Mouse (Mus musculus) midbrain, embryonic 10.5 days (tissue): ENCODE data around the gene Ssc5d. TPM values are rescaled to one million over a fixed set of nuclear protein-coding genes. Genes with fewer than 3 reads are reported as not detected.

ENCODE experiments used
- DNase-seq: peaks from one replicate; pipeline ENCODE4 v3.0.0-alpha.2; 2017; ENCODE audit warnings: low spot score
- H3K27ac ChIP-seq: fragments of 300-500 bp; sonication (generic); replicated peaks from 2 replicates; pipeline ENCODE4 v1.5.1; 2016; ENCODE audit warnings: mild to moderate bottlenecking
- H3K27me3 ChIP-seq: fragments of 300-500 bp; sonication (generic); 2 replicates; pipeline ENCODE4 v1.6.1; 2016; ENCODE audit warnings: low read depth, mild to moderate bottlenecking; ENCODE audit not compliant: poor library complexity, severe bottlenecking
- H3K36me3 ChIP-seq: fragments of 300-500 bp; sonication (generic); 2 replicates; pipeline ENCODE4 v1.6.1; 2016; ENCODE audit warnings: mild to moderate bottlenecking, moderate library complexity
- H3K4me1 ChIP-seq: fragments of 300-500 bp; sonication (generic); 2 replicates; pipeline ENCODE4 v1.6.1; 2016
- H3K4me3 ChIP-seq: fragments of 300-500 bp; sonication (generic); 2 replicates; pipeline ENCODE4 v1.5.1; 2016; ENCODE audit warnings: mild to moderate bottlenecking, moderate library complexity
- H3K9me3 ChIP-seq: fragments of 300-500 bp; sonication (generic); replicated peaks from 2 replicates; pipeline ENCODE4 v1.6.1; 2016; ENCODE audit warnings: mild to moderate bottlenecking
- WGBS: fragments of 180-500 bp; shearing (Covaris S2); methylation state at CpG from one replicate; pipeline ENCODE4 v1.1.7; 2016; 5-methylcytosine and 5-hydroxymethylcytosine counted together
- polyA plus RNA-seq: library from polyadenylated mRNA; unstranded; fragments of >200 nt; fragmentation: Nextera tagmentation; extraction: Ambion mirVana; gene quantifications from 2 replicates; pipeline ENCODE4 v1.2.1, GENCODE M21; 2016

Ssc5d gene
- polyA plus RNA-seq, 1 experiment from 2014 or later: 1.6 TPM

- no peak for DNase-seq
- Histone ChIP-seq H3K36me3 (no peaks in the 10 kb centered on the region), H3K9me3 (peaks cover 10% of the 10 kb centered on the region; the same call in 1 of the 2 replicates), H3K4me1 (peaks cover 19% of the 10 kb centered on the region), H3K4me3 (no peak overlapping the region), H3K27ac (no peak overlapping the region), H3K27me3 (peaks cover 26% of the 10 kb centered on the region)
- WGBS: 91% methylated on average over 9 of the region's 9 CpGs
Measured at GRCm38 (mm10) chr7:4902404-4902803, 23.2 kb upstream of the Ssc5d start.

GRCm38 (mm10) chr7:4906466-4906950 lies 19.1 kb upstream of the Ssc5d start, which contains the start of gene Gm36210:
Gene Gm36210, minus strand, starts transcription at chr7:4906516.
- H3K4me1 ChIP-seq: no peaks in the 10 kb centered on the region
- no peak within 1 kb of the TSS for H3K27ac ChIP-seq
- no peak within 1 kb of the TSS for H3K4me3 ChIP-seq
- 0 out of 2 replicates have a peak, but pooled peaks cover 5% of the 10 kb centered on the region for H3K9me3 ChIP-seq
- H3K27me3 ChIP-seq: no peaks in the 10 kb centered on the region
- no peaks in the 10 kb centered on the region for H3K36me3 ChIP-seq
- DNase-seq: no peak
- WGBS: 56% methylated on average over 10 of the region's 10 CpGs

GRCm38 (mm10) chr7:4911561-4911960 lies 14.0 kb upstream of the Ssc5d start:
- Histone ChIP-seq H3K27ac (no peak overlapping the region), H3K4me1 (peaks cover 18% of the 10 kb centered on the region), H3K27me3 (no peaks in the 10 kb centered on the region), H3K4me3 (no peak overlapping the region), H3K36me3 (no peaks in the 10 kb centered on the region), H3K9me3 (no peaks in the 10 kb centered on the region)
- 36% methylated on average over 9 of the region's 9 CpGs for WGBS
- DNase-seq: peak; percentile 76

DNA sequence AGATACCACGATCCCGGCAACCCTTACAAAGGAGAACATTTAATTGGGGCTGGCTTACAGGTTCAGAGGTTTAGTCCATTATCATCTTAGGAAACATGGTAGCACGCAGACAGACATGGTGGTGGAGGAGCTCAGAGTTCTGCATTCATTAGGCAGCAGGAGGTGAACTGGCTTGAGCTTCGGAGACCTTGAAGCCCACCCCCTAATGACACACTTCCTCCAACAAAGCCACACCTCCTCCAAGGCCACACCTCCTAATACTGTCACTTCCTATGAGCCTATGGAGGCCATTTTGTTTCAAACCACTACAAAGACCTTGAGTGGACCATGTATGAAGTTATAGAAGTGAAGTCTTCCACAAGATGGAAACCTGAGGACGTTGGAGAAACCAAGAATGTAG lies 13.3 kb upstream of the Ssc5d start:
- H3K9me3 ChIP-seq: no peaks in the 10 kb centered on the region
- H3K27ac ChIP-seq: no peak overlapping the region
- 62% methylated on average over 5 of the region's 5 CpGs for WGBS
- H3K36me3 ChIP-seq: peaks cover 2% of the 10 kb centered on the region
- H3K4me3 ChIP-seq: no peak overlapping the region
- peaks cover 25% of the 10 kb centered on the region for H3K4me1 ChIP-seq
- DNase-seq: no peak
- no peaks in the 10 kb centered on the region for H3K27me3 ChIP-seq

- no peaks in the 10 kb centered on the region for H3K9me3 ChIP-seq
- H3K27ac ChIP-seq: peak within 1 kb of the TSS; percentile 99
- H3K4me1 ChIP-seq: peaks cover 36% of the 10 kb centered on the region
- under 1% methylated on average over 52 of the region's 56 CpGs for WGBS
- peaks cover 31% of the 10 kb centered on the region for H3K36me3 ChIP-seq
- peak; percentile 93 for DNase-seq
- H3K4me3 ChIP-seq: peak within 1 kb of the TSS; percentile 83
- H3K27me3 ChIP-seq: no peaks in the 10 kb centered on the region
Measured at GRCm38 (mm10) chr7:4915007-4915665, 10.4 kb upstream of the Ssc5d start, which contains the start of gene Zfp628. Gene Zfp628, plus strand, starts transcription at chr7:4915217.

- Histone ChIP-seq H3K9me3 (no peaks in the 10 kb centered on the region), H3K4me3 (peak overlapping the region; percentile 83), H3K36me3 (peaks cover 38% of the 10 kb centered on the region), H3K4me1 (peaks cover 42% of the 10 kb centered on the region), H3K27ac (peak overlapping the region; percentile 99), H3K27me3 (no peaks in the 10 kb centered on the region)
- WGBS: 28% methylated on average over 14 of the region's 14 CpGs
- peak; percentile 27 for DNase-seq
Measured at GRCm38 (mm10) chr7:4915669-4916416, 9.7 kb upstream of the Ssc5d start.

GRCm38 (mm10) chr7:4917494-4917893 lies 8.1 kb upstream of the Ssc5d start:
- no peaks in the 10 kb centered on the region for H3K9me3 ChIP-seq
- H3K36me3 ChIP-seq: peaks cover 45% of the 10 kb centered on the region
- peaks cover 59% of the 10 kb centered on the region for H3K4me1 ChIP-seq
- no peak for DNase-seq
- H3K4me3 ChIP-seq: peak overlapping the region; percentile 7; the same call in 1 of the 2 replicates
- H3K27ac ChIP-seq: no peak overlapping the region
- 93% methylated on average over 2 of the region's 2 CpGs for WGBS
- H3K27me3 ChIP-seq: no peaks in the 10 kb centered on the region

DNA sequence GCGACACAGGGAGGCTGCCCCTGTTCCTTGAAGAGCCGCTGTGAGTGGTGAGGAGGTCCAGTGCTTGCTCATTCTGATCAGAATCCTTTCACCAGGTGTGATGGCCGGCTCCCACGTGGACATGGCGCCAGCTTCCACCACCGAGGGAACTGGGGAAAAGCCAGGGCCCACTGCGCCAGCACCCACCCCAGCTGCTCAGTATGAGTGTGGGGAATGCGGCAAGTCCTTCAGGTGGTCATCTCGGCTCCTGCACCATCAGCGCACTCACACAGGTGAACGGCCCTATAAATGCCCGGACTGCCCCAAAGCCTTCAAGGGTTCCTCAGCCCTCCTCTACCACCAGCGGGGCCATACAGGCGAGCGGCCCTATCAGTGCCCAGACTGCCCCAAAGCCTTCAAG lies 6.9 kb upstream of the Ssc5d start:
- Histone ChIP-seq H3K9me3 (no peaks in the 10 kb centered on the region), H3K4me3 (0 out of 2 replicates have a peak overlapping the region, but pooled peaks have one; percentile 7), H3K36me3 (peaks cover 45% of the 10 kb centered on the region), H3K27ac (no peak overlapping the region), H3K27me3 (no peaks in the 10 kb centered on the region), H3K4me1 (peaks cover 71% of the 10 kb centered on the region)
- WGBS: 92% methylated on average over 15 of the region's 15 CpGs
- DNase-seq: no peak

DNA sequence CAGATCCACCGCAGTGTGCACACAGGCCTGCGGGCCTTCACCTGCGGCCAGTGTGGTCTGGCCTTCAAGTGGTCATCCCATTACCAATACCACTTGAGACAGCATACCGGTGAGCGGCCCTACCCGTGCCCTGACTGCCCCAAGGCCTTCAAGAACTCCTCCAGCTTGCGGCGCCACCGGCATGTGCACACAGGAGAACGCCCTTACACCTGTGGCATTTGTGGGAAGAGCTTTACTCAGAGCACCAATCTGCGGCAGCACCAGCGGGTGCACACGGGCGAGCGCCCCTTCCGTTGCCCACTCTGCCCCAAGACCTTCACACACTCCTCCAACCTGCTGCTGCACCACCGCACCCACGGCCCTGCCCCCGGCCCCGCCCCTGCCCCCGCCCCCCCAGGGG lies 6.5 kb upstream of the Ssc5d start:
- no peaks in the 10 kb centered on the region for H3K9me3 ChIP-seq
- peak overlapping the region; percentile 7; the same call in 1 of the 2 replicates for H3K4me3 ChIP-seq
- 83% methylated on average over 21 of the region's 21 CpGs for WGBS
- 0 out of 2 replicates have a peak overlapping the region, but pooled peaks have one; percentile 46 for H3K27ac ChIP-seq
- peaks cover 45% of the 10 kb centered on the region for H3K36me3 ChIP-seq
- H3K4me1 ChIP-seq: peaks cover 74% of the 10 kb centered on the region
- no peak for DNase-seq
- H3K27me3 ChIP-seq: no peaks in the 10 kb centered on the region

DNA sequence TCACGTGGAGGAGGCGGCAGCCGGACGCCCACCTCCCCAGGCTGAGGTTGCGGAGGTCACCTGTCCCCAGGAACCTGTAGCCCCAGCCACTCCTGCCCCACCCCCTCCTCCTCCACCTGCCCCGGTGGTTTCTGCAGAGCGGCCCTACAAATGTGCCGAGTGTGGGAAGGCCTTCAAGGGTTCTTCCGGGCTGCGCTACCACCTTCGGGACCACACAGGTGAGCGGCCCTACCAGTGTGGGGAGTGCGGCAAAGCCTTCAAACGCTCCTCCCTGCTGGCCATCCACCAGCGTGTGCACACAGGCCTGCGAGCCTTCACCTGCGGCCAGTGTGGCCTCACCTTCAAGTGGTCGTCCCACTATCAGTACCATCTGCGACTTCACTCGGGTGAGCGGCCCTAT lies 5.6 kb upstream of the Ssc5d start:
- Histone ChIP-seq H3K36me3 (peaks cover 45% of the 10 kb centered on the region), H3K27ac (no peak overlapping the region), H3K9me3 (no peaks in the 10 kb centered on the region), H3K4me1 (peaks cover 76% of the 10 kb centered on the region), H3K4me3 (0 out of 2 replicates have a peak overlapping the region, but pooled peaks have one; percentile 7), H3K27me3 (no peaks in the 10 kb centered on the region)
- DNase-seq: no peak
- WGBS: 90% methylated on average over 21 of the region's 21 CpGs

DNA sequence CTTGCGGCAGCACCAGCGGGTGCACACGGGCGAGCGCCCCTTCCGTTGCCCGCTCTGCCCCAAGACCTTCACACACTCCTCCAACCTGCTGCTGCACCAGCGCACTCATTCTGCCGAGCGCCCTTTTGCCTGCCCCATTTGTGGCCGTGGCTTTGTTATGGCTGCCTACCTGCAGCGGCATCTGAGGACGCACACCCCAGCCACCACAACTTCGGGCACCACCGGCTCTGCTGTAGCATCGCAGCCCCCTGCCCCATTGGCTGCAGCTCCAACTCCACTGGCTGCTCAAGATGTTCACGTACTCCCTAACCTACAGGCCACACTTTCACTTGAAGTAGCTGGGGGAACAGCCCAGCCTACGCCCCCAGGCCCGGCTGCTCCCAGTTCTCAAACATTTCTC lies 5.1 kb upstream of the Ssc5d start:
- DNase-seq: no peak
- Histone ChIP-seq H3K27ac (peak overlapping the region; percentile 94), H3K4me3 (0 out of 2 replicates have a peak overlapping the region, but pooled peaks have one; percentile 59), H3K36me3 (peaks cover 45% of the 10 kb centered on the region), H3K9me3 (no peaks in the 10 kb centered on the region), H3K27me3 (no peaks in the 10 kb centered on the region), H3K4me1 (peaks cover 81% of the 10 kb centered on the region)
- 89% methylated on average over 19 of the region's 19 CpGs for WGBS

- H3K4me3 ChIP-seq: peak overlapping the region; percentile 59; the same call in 1 of the 2 replicates
- H3K9me3 ChIP-seq: no peaks in the 10 kb centered on the region
- no peaks in the 10 kb centered on the region for H3K27me3 ChIP-seq
- H3K4me1 ChIP-seq: peaks cover 82% of the 10 kb centered on the region
- WGBS: 64% methylated on average over 23 of the region's 23 CpGs
- DNase-seq: no peak
- H3K27ac ChIP-seq: peak overlapping the region; percentile 94
- peaks cover 45% of the 10 kb centered on the region for H3K36me3 ChIP-seq
Measured at GRCm38 (mm10) chr7:4920976-4921823, 4.4 kb upstream of the Ssc5d start.
